In the genomic region with DNA sequence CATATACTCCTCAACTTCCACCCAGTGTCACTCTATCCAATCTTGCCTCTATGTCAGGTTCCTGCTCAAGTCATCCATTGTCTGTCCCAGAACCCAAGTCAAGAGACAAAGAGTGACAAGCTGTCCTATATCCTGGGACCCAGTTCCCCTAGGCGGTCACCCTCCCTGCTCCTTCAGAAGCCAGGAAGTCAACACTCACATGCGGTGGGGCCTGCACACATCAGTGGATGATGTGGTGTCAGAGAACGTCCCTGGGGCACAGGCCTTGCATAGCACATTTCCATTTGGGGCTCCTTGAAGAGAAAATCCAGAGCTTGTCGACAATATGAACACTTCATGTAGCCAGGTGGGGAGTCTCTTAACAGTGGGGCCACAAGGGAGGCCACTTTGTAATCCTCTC, we compare ENCODE assay signal across 27 mouse cellular contexts. TPM values are rescaled to one million over a fixed set of nuclear protein-coding genes. Genes with fewer than 3 reads are reported as not detected.
A peak's percentile ranks its signal among the peaks of the same experiment; 100 is the strongest.
DNase-seq lines count a peak whose midpoint lies in the region; ATAC-seq and TF ChIP-seq lines count a peak whose summit lies in the region.
"Had no signal": no experiment of that assay in that cellular context is flagged by ENCODE, and none has a peak within 500 bp of the region (broad histone marks: within the 10 kb centered on the region; RNA-seq: fewer than 3 reads in every experiment).

No protein-coding gene starts in this region.

- no peak for ATAC-seq in midbrain, embryonic 16.5 days
- ATAC-seq: CD4-positive, CD25-positive, alpha-beta regulatory T cell, adult 4 months; forebrain, embryonic 14.5 days; forebrain, embryonic 16.5 days; Patski had no signal

- no peaks in the 10 kb centered on the region for H3K9me3 ChIP-seq in midbrain, embryonic 16.5 days (replicated peaks; ENCODE audit: control insufficient read depth, low read length, poor library complexity, severe bottlenecking)
- H3K9me3 ChIP-seq: embryonic facial prominence, embryonic 13.5 days; embryonic facial prominence, embryonic 15.5 days; forebrain, embryonic 10.5 days; forebrain, embryonic 12.5 days had no signal

- TF ChIP-seq POLR2A in thymus, adult 2 months (IDR thresholded peaks at IDR 0.05; ENCODE audit: control insufficient read depth, extremely low read depth, insufficient read depth, low read length, poor library complexity), result no peak

- no peaks in the 10 kb centered on the region for H3K27me3 ChIP-seq in thymus, adult 2 months (ENCODE audit: control insufficient read depth, insufficient read depth, low read length)
- H3K27me3 ChIP-seq in midbrain, embryonic 16.5 days (ENCODE audit: control insufficient read depth, insufficient read depth, low read depth, low read length), result no peaks in the 10 kb centered on the region
- H3K27me3 ChIP-seq: CH12.LX; embryonic facial prominence, embryonic 13.5 days; embryonic facial prominence, embryonic 15.5 days; forebrain, embryonic 12.5 days; Patski had no signal

- H3K4me3 ChIP-seq in thymus, adult 2 months (ENCODE audit: control insufficient read depth, insufficient read depth, low read length), result no peak overlapping the region
- no peak overlapping the region for H3K4me3 ChIP-seq in midbrain, embryonic 16.5 days (ENCODE audit: low read depth, low read length)
- H3K4me3 ChIP-seq: embryonic facial prominence, embryonic 13.5 days; embryonic facial prominence, embryonic 15.5 days; erythroblast, embryonic 14.5 days; forebrain, embryonic 10.5 days; forebrain, embryonic 12.5 days had no signal

- H3K27ac ChIP-seq in thymus, adult 2 months (ENCODE audit: control insufficient read depth, insufficient read depth, low read length), result no peak overlapping the region
- no peak overlapping the region for H3K27ac ChIP-seq in midbrain, embryonic 16.5 days (ENCODE audit: low read length)
- H3K27ac ChIP-seq: embryonic facial prominence, embryonic 13.5 days; embryonic facial prominence, embryonic 15.5 days; forebrain, embryonic 10.5 days; forebrain, embryonic 12.5 days had no signal

- H3K36me3 ChIP-seq in thymus, adult 2 months (ENCODE audit: control insufficient read depth, insufficient read depth, low read length), result no peaks in the 10 kb centered on the region
- no peaks in the 10 kb centered on the region for H3K36me3 ChIP-seq in midbrain, embryonic 16.5 days (ENCODE audit: control insufficient read depth, insufficient read depth, low read length)
- H3K36me3 ChIP-seq: embryonic facial prominence, embryonic 13.5 days; embryonic facial prominence, embryonic 15.5 days; forebrain, embryonic 10.5 days; forebrain, embryonic 12.5 days; G1E had no signal

- H3K9ac ChIP-seq in midbrain, embryonic 16.5 days (ENCODE audit: low read depth, low read length), result no peak overlapping the region
- H3K9ac ChIP-seq: embryonic facial prominence, embryonic 13.5 days; embryonic facial prominence, embryonic 15.5 days; forebrain, embryonic 12.5 days had no signal

- peak; percentile 59 for DNase-seq in thymus, postnatal 0 days (ENCODE audit: low spot score)
- no peak for DNase-seq in thymus, adult 2 months
- DNase-seq in thymus, postnatal 4 days, result peak; percentile 52
- no peak for DNase-seq in thymus, adult 18-20 months
- DNase-seq: adrenal gland, adult 2 months; adrenal gland, postnatal 10 days; adrenal gland, postnatal 25 days; B cell, adult 2 months; cerebellum, adult 11 months; cerebellum, adult 18-20 months; cerebellum, adult 8-10 months; cerebellum, adult 9-11 months; cerebellum, postnatal 14 days; cerebellum, postnatal 36 days; embryo, embryonic 11 days had no signal

- WGBS in thymus, adult 2 months, result 58% methylated on average over 4 of the region's 4 CpGs
- WGBS in midbrain, embryonic 16.5 days, result 85% methylated on average over 4 of the region's 4 CpGs

- H3K4me1 ChIP-seq in thymus, adult 2 months (replicated peaks; ENCODE audit: control insufficient read depth, insufficient read depth, low read length), result peaks cover 43% of the 10 kb centered on the region
- no peaks in the 10 kb centered on the region for H3K4me1 ChIP-seq in midbrain, embryonic 16.5 days (ENCODE audit: control insufficient read depth, insufficient read depth, low read length)
- H3K4me1 ChIP-seq: embryonic facial prominence, embryonic 13.5 days; embryonic facial prominence, embryonic 15.5 days; forebrain, embryonic 10.5 days; forebrain, embryonic 12.5 days had no signal

- H3K4me2 ChIP-seq in midbrain, embryonic 16.5 days (ENCODE audit: low read length), result no peak overlapping the region
- H3K4me2 ChIP-seq: embryonic facial prominence, embryonic 13.5 days; embryonic facial prominence, embryonic 15.5 days; forebrain, embryonic 12.5 days had no signal

- no peak for TF ChIP-seq CTCF in thymus, adult 2 months (IDR thresholded peaks at IDR 0.05; ENCODE audit: borderline replicate concordance, control insufficient read depth, extremely low read depth, insufficient read depth, low read length, poor library complexity)

RNA-seq across cellular contexts. Expression of a gene that starts 22.1 kb away (rescaled TPM):
- polyA plus RNA-seq in thymus, postnatal 0 days (2015; fragmentation: Nextera tagmentation; extraction: Ambion mirVana), result 12.5 and 12.9 TPM in 2 replicates
- polyA plus RNA-seq in thymus, adult 2 months (2012; rRNA removed), result 46.5 and 48.1 TPM in 2 replicates
- 4.0 and 4.2 TPM in 2 replicates for polyA plus RNA-seq in midbrain, embryonic 16.5 days (2015; fragmentation: Nextera tagmentation; extraction: Ambion mirVana)
- polyA plus RNA-seq: G1E had no signal

RNA-seq across cellular contexts. Expression of a gene that starts 29.8 kb away (rescaled TPM):
- 13.0 and 13.1 TPM in 2 replicates for polyA plus RNA-seq in thymus, postnatal 0 days (2015; fragmentation: Nextera tagmentation; extraction: Ambion mirVana)
- polyA plus RNA-seq in thymus, adult 2 months (2012; rRNA removed), result 22.5 and 23.5 TPM in 2 replicates
- polyA plus RNA-seq in midbrain, embryonic 16.5 days (2015; fragmentation: Nextera tagmentation; extraction: Ambion mirVana), result 8.9 and 9.7 TPM in 2 replicates

Comparison
In these comparisons a context has a peak if more than half of its experiments do, and no peak if none do; other contexts are left out.
1. DNase-seq: peak in thymus, postnatal 0 days (single experiment) and thymus, postnatal 4 days (single experiment); none in thymus, adult 2 months (single experiment) and thymus, adult 18-20 months (0 of 2).